Mouse (Mus musculus) midbrain, embryonic 11.5 days (tissue): ENCODE results near the gene Phc1. TPM values are rescaled to one million over a fixed set of nuclear protein-coding genes. Genes with fewer than 3 reads are reported as not detected.

Source experiments
- ATAC-seq: fragments of 200-750 bp; cut with Nextera tagmentation; 2 replicates; pipeline ENCODE4 v1.8.0; 2017; ENCODE audit warnings: moderate TSS enrichment, moderate library complexity; ENCODE audit not compliant: low FRiP score
- DNase-seq: peaks from one replicate; pipeline ENCODE4 v3.0.0; 2015; ENCODE audit warnings: low spot score; ENCODE audit errors: missing footprints
- H3K27ac ChIP-seq: fragments of 300-500 bp; sonication (generic); 2 replicates; pipeline ENCODE4 v1.5.1; 2014; ENCODE audit warnings: low read depth, low read length
- H3K27me3 ChIP-seq: fragments of 300-500 bp; sonication (generic); 2 replicates; pipeline ENCODE4 v1.6.1; 2014; ENCODE audit warnings: mild to moderate bottlenecking, low read length, moderate library complexity, mixed read lengths; ENCODE audit not compliant: control insufficient read depth, insufficient read depth
- H3K36me3 ChIP-seq: fragments of 300-500 bp; sonication (generic); 2 replicates; pipeline ENCODE4 v1.6.1; 2014; ENCODE audit warnings: mild to moderate bottlenecking, low read length, moderate library complexity, mixed read lengths; ENCODE audit not compliant: control insufficient read depth, insufficient read depth
- H3K4me1 ChIP-seq: fragments of 300-500 bp; sonication (generic); 2 replicates; pipeline ENCODE4 v1.6.1; 2014; ENCODE audit warnings: low read length; ENCODE audit not compliant: control insufficient read depth, insufficient read depth
- H3K4me2 ChIP-seq: fragments of 300-500 bp; sonication (generic); 2 replicates; pipeline ENCODE4 v1.6.1; 2014; ENCODE audit warnings: mild to moderate bottlenecking, moderate library complexity
- H3K4me3 ChIP-seq: fragments of 300-500 bp; sonication (generic); 2 replicates; pipeline ENCODE4 v1.5.1; 2014; ENCODE audit warnings: low read depth, low read length
- H3K9ac ChIP-seq: fragments of 300-500 bp; sonication (generic); 2 replicates; pipeline ENCODE4 v1.6.1; 2014; ENCODE audit warnings: low read length
- H3K9me3 ChIP-seq: fragments of 300-500 bp; sonication (generic); 2 replicates; pipeline ENCODE4 v1.6.1; 2016; ENCODE audit warnings: low read length; ENCODE audit not compliant: control insufficient read depth
- WGBS: fragments of 180-500 bp; shearing (Covaris S2); extraction: QIAGEN DNeasy Blood & Tissue Kit; methylation state at CpG from one replicate; pipeline ENCODE4 v1.1.7; 2014; 5-methylcytosine and 5-hydroxymethylcytosine counted together
- polyA plus RNA-seq: library from polyadenylated mRNA; unstranded; fragments of >200 nt; fragmentation: Nextera tagmentation; extraction: Ambion mirVana; gene quantifications from 2 replicates; pipeline ENCODE4 v1.2.1, GENCODE M21; 2014

Gene Phc1
- polyA plus RNA-seq, 1 experiment from 2014 or later = 34.7 TPM

DNA sequence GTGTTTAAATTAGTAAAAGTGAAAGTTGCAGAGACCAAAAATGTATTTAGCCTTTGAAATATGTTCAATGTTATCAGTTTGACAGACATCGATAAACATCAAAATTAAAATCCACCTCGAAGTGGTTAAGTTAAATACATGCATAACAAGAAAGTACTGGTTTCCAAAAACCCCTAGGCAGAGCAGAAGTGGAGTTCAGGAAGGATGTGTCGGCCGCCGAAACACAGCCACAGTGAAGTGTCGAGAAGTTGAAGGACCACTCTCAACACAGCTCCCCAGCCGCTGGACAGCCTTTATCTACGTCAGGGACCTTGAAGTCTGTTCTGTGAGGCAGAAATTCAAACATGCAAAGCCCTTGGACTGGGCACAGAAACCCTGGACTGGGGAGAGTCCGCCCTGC is 36.8 kb downstream of the Phc1 start:
- Histone ChIP-seq H3K9ac (no peak overlapping the region), H3K4me2 (no peak overlapping the region), H3K27me3 (no peaks in the 10 kb centered on the region), H3K4me3 (no peak overlapping the region), H3K4me1 (no peaks in the 10 kb centered on the region), H3K36me3 (no peaks in the 10 kb centered on the region), H3K9me3 (no peaks in the 10 kb centered on the region), H3K27ac (no peak overlapping the region)
- ATAC-seq (no peak), DNase-seq (no peak)
- 88% methylated on average over 9 of the region's 9 CpGs for WGBS

- H3K27ac ChIP-seq = no peak overlapping the region
- ATAC-seq = no peak
- 86% methylated on average over 4 of the region's 4 CpGs for WGBS
These were observed 37.7 kb downstream of the Phc1 start for GRCm38 (mm10) chr6:122302661-122303060.

GRCm38 (mm10) chr6:122302121-122302520 is 38.2 kb downstream of the Phc1 start:
- Histone ChIP-seq H3K36me3 (no peaks in the 10 kb centered on the region), H3K4me2 (no peak overlapping the region), H3K4me3 (no peak overlapping the region), H3K4me1 (0 out of 2 replicates have a peak, but pooled peaks cover 1% of the 10 kb centered on the region), H3K27ac (no peak overlapping the region), H3K9ac (no peak overlapping the region), H3K27me3 (no peaks in the 10 kb centered on the region), H3K9me3 (no peaks in the 10 kb centered on the region)
- no peak for DNase-seq
- WGBS = 74% methylated on average over 1 of the region's 1 CpGs
- ATAC-seq = no peak

More at GRCm38 (mm10) chr6:122302661-122303060, 37.7 kb downstream of the Phc1 start:
- Histone ChIP-seq H3K9me3 (no peaks in the 10 kb centered on the region), H3K36me3 (no peaks in the 10 kb centered on the region), H3K4me1 (no peaks in the 10 kb centered on the region), H3K4me2 (no peak overlapping the region), H3K4me3 (no peak overlapping the region), H3K27me3 (no peaks in the 10 kb centered on the region), H3K9ac (no peak overlapping the region)
- DNase-seq = no peak

DNA sequence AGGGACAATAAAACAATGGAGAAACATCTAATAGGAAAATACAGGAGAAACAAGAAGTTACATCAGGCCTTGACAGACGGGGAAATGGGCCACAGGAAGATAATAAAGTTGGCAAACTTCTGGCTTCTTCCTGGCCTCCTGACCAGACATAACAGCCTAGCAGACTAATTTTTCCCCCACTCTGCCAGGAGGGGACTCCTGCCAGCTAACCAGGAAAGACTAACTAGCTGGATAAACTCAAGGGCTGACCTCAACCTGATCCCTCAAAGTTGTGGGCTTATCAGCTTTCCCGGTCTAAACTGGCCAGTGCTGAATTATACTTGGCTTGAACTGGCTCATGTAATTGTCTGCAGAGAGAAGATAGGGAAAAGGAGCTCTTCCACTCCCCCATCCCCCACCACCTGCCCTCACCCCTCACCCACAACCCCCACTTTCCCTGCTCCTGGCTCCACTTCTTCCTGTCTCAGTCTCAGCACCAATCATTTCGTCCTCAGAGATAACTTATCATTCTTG is 40.7 kb downstream of the Phc1 start:
- WGBS = 74% methylated on average over 3 of the region's 3 CpGs
- H3K4me1 ChIP-seq = peaks cover 3% of the 10 kb centered on the region; the same call in 1 of the 2 replicates
- H3K36me3 ChIP-seq = no peaks in the 10 kb centered on the region
- H3K27ac ChIP-seq = no peak overlapping the region
- H3K27me3 ChIP-seq = no peaks in the 10 kb centered on the region
- no peak overlapping the region for H3K4me3 ChIP-seq
- H3K4me2 ChIP-seq = no peak overlapping the region
- DNase-seq (no peak), ATAC-seq (no peak)
- no peaks in the 10 kb centered on the region for H3K9me3 ChIP-seq
- no peak overlapping the region for H3K9ac ChIP-seq

DNA sequence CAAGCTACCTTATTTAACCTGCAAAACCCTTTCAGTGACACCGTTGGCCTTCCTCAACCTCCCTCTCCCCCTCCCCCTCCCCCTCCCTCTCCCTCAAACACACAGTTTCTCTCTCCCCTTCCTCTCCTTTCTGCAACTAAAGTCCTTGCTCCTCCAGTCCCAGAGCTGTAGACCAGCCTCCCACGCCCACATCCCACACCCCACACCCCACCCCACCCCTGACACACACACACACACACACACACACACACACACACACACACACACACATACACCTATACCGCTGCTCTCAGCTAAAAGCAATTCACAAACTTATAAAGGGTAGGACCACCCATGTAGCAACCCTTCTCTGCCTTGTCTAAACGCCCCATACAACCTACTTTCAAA is 42.1 kb downstream of the Phc1 start:
- Histone ChIP-seq H3K27ac (no peak overlapping the region), H3K9ac (no peak overlapping the region), H3K9me3 (no peaks in the 10 kb centered on the region), H3K4me2 (no peak overlapping the region; the same call in 1 of the 2 replicates), H3K4me1 (peaks cover 3% of the 10 kb centered on the region; the same call in 1 of the 2 replicates), H3K27me3 (no peaks in the 10 kb centered on the region), H3K36me3 (no peaks in the 10 kb centered on the region), H3K4me3 (no peak overlapping the region)
- DNase-seq (no peak), ATAC-seq (peak; percentile 46)
- WGBS = 54% methylated on average over 4 of the region's 4 CpGs

DNA sequence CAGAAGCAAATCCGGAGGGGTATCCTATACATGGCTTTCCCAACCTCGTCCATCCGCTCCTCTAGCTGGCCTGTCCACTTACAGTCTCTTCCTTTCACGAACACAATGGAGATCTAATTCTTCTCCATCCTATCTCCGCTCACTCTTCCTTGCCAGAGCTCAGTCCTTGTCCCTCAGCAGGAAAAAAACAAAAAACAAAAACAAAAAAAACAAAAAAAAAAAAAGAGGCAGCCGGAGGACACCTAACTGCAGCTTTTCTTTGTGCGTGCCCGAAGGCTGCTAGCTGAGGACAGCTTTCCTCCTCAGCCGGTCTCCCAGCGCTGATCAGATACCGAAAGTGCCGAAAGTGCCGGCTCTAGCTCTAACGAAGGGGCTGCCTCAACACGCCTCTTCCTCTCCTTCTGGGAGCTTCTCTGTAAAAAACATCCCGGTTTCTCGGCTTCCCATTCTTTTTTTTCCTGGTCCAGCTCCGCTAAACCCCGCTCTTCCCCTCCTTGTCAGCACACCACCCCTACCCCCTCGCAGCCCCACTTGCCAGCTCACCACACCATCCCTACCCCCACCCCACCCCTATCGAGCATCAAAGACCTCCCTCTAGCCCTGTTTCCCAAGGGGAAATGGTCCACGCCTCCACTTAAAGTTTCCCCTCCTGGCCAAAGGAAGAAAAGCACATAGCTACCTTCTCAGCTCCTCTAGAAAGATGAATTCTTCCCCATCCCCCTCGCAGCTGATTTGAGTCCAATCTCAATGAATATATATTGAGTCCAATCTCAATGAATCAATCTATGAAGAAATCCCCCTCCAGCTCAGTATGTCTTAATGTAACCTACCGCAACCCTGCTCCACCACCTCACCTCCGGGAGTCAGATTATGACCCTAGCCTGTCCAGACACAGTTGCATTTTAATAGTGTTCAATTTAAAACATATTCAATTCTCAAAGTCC is 42.8 kb downstream of the Phc1 start:
- Histone ChIP-seq H3K27me3 (no peaks in the 10 kb centered on the region), H3K4me3 (peak overlapping the region; percentile 41), H3K27ac (peak overlapping the region; percentile 36; the same call in 1 of the 2 replicates), H3K4me2 (peak overlapping the region; percentile 69), H3K9ac (peak overlapping the region; percentile 78), H3K9me3 (no peaks in the 10 kb centered on the region), H3K36me3 (no peaks in the 10 kb centered on the region), H3K4me1 (peaks cover 3% of the 10 kb centered on the region; the same call in 1 of the 2 replicates)
- WGBS = 6% methylated on average over 25 of the region's 25 CpGs
- ATAC-seq = peak; percentile 83
- DNase-seq = peak; percentile 94

GRCm38 (mm10) chr6:122296918-122297278 is 43.5 kb downstream of the Phc1 start:
- H3K9ac ChIP-seq = peak overlapping the region; percentile 78
- H3K4me2 ChIP-seq = peak overlapping the region; percentile 69
- peak; percentile 89 for DNase-seq
- peak overlapping the region; percentile 41 for H3K4me3 ChIP-seq
- whole genome bisulfite sequencing = 39% methylated on average over 3 of the region's 3 CpGs
- H3K4me1 ChIP-seq = peaks cover 3% of the 10 kb centered on the region; the same call in 1 of the 2 replicates
- no peaks in the 10 kb centered on the region for H3K27me3 ChIP-seq
- peak overlapping the region; percentile 36; the same call in 1 of the 2 replicates for H3K27ac ChIP-seq
- no peaks in the 10 kb centered on the region for H3K36me3 ChIP-seq
- no peak for ATAC-seq
- H3K9me3 ChIP-seq = no peaks in the 10 kb centered on the region

GRCm38 (mm10) chr6:122295242-122295641 is 45.1 kb downstream of the Phc1 start:
- Histone ChIP-seq H3K9ac (no peak overlapping the region), H3K9me3 (no peaks in the 10 kb centered on the region), H3K4me1 (peaks cover 3% of the 10 kb centered on the region; the same call in 1 of the 2 replicates), H3K4me2 (no peak overlapping the region), H3K27me3 (no peaks in the 10 kb centered on the region), H3K27ac (no peak overlapping the region), H3K4me3 (no peak overlapping the region), H3K36me3 (no peaks in the 10 kb centered on the region)
- no peak for DNase-seq
- ATAC-seq = no peak
- 66% methylated on average over 9 of the region's 9 CpGs for WGBS

DNA sequence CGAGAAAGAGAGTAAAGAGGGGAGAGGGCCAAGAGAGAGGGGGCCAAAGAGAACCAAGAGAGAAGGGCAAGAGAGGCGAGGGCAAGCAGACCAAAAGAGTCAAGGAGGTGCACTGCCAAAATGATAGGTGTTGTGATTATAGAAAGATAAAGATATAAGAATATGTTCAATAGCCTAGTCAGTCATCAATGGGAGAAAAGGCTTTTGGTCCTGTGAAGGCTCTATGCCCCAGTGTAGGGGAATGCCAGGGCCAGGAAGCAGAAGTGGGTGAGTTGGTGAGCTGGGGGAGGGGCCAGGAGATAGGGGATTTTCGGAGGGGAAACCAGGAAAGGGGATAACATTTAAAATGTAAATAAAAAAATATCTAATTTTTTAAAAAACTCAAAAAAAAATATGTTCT is 46.1 kb downstream of the Phc1 start:
- peaks cover 3% of the 10 kb centered on the region; the same call in 1 of the 2 replicates for H3K4me1 ChIP-seq
- WGBS = 71% methylated on average over 3 of the region's 3 CpGs
- H3K36me3 ChIP-seq = no peaks in the 10 kb centered on the region
- no peaks in the 10 kb centered on the region for H3K9me3 ChIP-seq
- H3K9ac ChIP-seq = no peak overlapping the region
- ATAC-seq = no peak
- no peak overlapping the region for H3K27ac ChIP-seq
- H3K27me3 ChIP-seq = no peaks in the 10 kb centered on the region
- no peak overlapping the region for H3K4me2 ChIP-seq
- H3K4me3 ChIP-seq = no peak overlapping the region
- no peak for DNase-seq
